Mouse (Mus musculus) c-Kit-positive CD71-negative TER-119-negative erythroid progenitor cells, embryonic 14.5 days (primary cell): ENCODE data around the gene Rdh11.

ENCODE experiments used
- DNase-seq: peaks from one replicate; pipeline ENCODE4 v3.0.0-alpha.2; 2013; ENCODE audit warnings: low read depth

The Rdh11 gene

GRCm38 (mm10) chr12:79139417-79139816 is 52.7 kb downstream of the Rdh11 start:
- DNase-seq: no peak

GRCm38 (mm10) chr12:79138999-79139398 is 53.1 kb downstream of the Rdh11 start:
- DNase-seq: no peak

GRCm38 (mm10) chr12:79136949-79137348 is 55.1 kb downstream of the Rdh11 start:
- DNase-seq: no peak

- DNase-seq: no peak
Measured at GRCm38 (mm10) chr12:79135105-79135504, 57.0 kb downstream of the Rdh11 start.

GRCm38 (mm10) chr12:79134676-79135075 is 57.4 kb downstream of the Rdh11 start:
- no peak for DNase-seq

GRCm38 (mm10) chr12:79131706-79132460 is 60.2 kb downstream of the Rdh11 start:
- DNase-seq: peak; percentile 24

- DNase-seq: no peak
Measured at GRCm38 (mm10) chr12:79131178-79131675, 60.9 kb downstream of the Rdh11 start.

GRCm38 (mm10) chr12:79130299-79131177 is 61.6 kb downstream of the Rdh11 start, which contains the start of gene Arg2:
TSS of gene Arg2 (plus strand) at chr12:79130777.
- DNase-seq: peak; percentile 59
